Mouse (Mus musculus) erythroblast, embryonic 14.5 days (primary cell): ENCODE measurements around the gene Rad50.

Experiments
- GATA1 ChIP-seq: IDR thresholded peaks from 2 replicates; pipeline ENCODE4 v1.6.1; 2012; ENCODE audit warnings: low read length, inconsistent platforms, mixed read lengths
- TAL1 ChIP-seq: IDR thresholded peaks from 3 replicates; pipeline ENCODE4 v1.6.1; 2012; ENCODE audit warnings: low read length, inconsistent platforms, mixed read lengths

DNA sequence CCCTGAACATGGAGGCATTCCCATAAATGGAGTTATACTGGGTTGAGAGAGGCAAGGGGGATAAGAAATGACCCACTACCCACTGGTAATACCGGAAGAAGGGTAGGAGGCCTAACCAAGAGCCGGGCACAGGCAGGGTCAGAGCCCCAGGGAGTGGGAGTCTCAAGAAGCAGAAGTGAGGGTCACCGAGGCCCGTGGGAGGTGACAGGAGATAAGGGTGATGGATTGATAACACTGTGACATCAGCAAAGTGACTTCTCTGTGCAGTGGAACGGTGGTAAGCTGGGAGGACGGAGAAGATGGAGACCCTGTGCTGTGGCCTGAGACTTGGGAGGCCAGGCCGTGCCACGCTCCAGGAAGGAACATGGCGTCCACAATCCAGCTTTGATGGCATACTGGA lies 83.5 kb downstream of the Rad50 start:
- TF ChIP-seq TAL1, result no peak
- no peak for TF ChIP-seq GATA1
